Mouse (Mus musculus): ENCODE results near the gene Ccdc17. TPM values are rescaled to one million over a fixed set of nuclear protein-coding genes. Genes with fewer than 3 reads are reported as not detected.

Gene Ccdc17
- polyA plus RNA-seq (2015; fragmentation: Nextera tagmentation; extraction: Ambion mirVana), result 4.8 and 5.4 TPM in 2 replicates

DNA sequence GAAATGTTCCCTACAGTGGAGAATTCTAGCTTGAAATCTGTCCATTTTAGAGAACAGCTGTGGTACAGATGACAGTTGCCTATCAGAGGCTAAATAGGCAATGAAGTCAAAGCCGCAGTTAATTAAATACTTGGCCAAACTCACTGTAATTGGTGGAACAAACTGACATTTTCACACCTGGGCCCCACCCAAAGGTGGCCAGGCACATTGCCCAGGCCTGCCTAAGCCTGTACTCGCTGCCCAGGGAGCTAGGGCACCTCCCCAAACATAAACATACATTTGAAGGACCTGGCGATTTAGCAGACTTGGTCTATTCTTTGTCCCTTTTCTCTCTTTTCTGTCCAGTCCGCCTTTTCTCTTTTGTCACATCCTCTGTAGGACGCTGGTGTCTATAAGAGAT, at the start of gene Ccdc17:
Gene Ccdc17, plus strand, starts transcription at position 276 of the 400 bp plus-strand sequence.

DNA sequence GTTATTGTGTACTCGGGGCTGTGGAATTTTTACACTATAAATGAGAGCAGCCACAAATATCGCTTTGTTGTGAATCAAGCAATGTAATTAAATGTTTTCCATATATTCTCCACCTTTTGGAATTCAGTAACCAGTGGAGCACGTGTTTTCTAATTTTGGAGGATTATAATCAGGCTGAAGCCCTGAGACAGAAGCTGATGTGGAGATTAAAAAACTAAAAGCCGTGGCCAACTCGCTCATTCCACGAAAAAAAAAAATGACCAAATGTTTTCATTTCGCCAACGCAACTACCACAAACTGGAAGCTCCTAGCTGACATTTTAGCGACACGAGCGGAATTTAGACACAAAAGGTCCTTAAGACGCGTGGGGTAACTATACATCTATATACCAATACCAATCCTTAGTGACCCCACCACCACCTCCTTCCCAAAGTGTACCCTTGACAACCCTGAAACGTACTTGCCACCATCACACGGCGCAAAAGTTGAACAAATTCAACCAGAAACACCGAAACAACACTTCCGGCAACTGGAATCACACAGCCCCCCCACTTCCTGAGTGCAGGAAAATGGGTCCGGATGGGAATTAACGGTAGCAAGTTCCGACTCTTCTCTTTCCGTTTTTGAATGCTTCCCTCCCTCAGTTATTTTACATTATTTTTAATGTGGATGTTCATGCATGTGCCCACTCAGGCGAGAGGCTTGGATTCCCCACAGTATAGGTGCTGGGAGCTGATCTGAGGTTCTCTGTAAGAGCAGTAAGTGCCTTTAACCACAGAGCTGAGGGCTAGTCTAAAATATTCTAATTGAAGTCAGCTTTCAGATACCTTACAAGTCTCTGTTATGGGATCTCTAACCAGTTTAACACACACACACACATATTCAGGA, 40.8 kb upstream of the Ccdc17 start, which contains the start of gene Tmem69:
Gene Tmem69, minus strand, starts transcription at position 524 of the 888 bp plus-strand sequence.

DNA sequence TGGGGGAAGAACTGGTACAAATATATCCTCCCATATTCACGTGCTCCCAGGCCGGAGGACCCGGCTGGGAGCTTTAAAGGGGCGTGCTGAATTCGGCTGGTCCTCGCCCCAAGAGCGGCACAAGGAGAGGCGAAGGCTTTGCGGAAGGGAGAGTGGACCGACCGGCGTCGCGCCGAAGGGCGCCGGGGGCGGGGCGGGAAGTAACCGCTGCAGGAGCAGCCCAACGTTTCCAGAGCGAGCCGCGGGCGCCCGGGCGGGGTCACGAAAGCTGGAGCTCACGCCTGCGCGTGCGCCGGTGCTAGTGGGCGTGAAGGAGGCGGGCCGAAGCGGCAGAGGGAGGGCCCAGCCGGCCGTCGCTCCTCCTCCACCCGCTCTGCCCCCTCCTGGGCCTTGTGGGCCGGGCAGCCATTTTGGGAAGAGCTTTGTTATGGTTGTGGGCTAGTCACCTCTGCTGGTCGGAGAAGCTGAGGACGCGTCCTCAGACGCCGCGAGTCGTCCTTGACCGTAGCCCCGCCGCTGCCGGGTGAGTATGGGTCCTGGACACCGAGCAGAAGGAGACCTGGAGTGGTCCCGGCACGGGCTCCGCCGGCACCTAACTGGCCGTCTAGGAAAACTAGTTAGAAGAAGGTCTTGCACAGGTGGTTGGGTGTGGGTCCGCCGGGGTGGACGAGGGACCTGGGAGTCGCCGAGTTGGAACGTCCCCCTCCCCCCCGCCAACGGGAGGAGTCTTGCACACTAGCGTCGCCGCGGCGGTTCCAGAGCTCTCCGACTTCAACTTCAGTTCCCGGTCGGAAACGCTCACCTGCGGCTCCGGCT, 38.9 kb upstream of the Ccdc17 start, which contains the start of gene Gpbp1l1:
Gene Gpbp1l1, plus strand, starts transcription at position 353 of the 816 bp plus-strand sequence.

DNA sequence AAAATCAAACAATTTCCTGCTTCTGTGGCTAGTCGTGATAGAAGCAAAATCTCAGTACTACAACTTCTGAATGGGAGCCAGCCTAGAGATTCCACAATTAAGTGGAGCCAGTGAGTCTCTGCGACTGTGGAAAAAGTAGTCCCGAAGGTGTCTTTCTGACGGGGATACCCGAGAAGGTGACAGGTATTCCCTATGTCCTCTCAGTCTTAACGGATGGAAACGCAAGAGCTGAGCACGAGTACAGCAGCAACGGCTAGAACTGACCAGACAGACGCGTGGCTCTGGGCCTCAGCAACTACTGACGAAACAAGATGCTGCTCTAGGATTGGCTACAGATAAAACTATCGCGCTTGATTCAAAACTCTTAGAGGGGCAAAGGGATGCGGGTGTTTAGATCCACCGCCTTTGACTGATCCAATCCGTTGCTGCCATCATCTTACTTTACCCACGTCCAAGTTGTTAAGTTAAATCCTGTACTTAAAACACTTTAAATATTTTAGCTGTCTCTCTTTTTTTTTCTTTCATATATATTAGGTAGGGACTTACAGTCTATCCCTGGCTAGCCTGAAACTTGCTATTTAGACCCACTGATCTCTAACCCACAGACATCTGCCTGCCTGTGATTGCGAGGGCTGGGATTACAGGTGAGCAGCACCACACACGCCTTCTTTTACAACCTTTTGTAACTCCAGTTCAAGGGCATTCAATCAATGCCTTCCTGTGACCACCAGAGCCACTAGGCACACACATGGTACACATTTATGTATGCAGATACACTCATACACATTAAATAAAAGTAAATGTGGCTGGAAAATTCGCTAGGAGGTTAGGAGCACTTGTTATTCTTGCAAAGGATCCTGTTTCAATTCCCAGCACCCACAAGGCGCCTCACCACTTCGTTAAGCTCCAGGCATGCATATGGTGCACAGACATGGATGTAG, 31.5 kb downstream of the Ccdc17 start, which contains the start of gene Nasp:
Gene Nasp, minus strand, starts transcription at position 220 of the 941 bp plus-strand sequence.

Other genes starting within 250 kb of the Ccdc17 start
- 23.3 and 23.8 TPM in 2 replicates for gene Mast2, start 132.5 kb upstream of the Ccdc17 start, polyA plus RNA-seq (2015; fragmentation: Nextera tagmentation; extraction: Ambion mirVana)
- gene Ipp, start 89.1 kb upstream of the Ccdc17 start, polyA plus RNA-seq (2015; fragmentation: Nextera tagmentation; extraction: Ambion mirVana), result 9.2 and 11.0 TPM in 2 replicates
- gene Tmem69, start 40.7 kb upstream of the Ccdc17 start, polyA plus RNA-seq (2015; fragmentation: Nextera tagmentation; extraction: Ambion mirVana), result 17.5 and 18.3 TPM in 2 replicates
- gene Gpbp1l1, start 39.0 kb upstream of the Ccdc17 start, polyA plus RNA-seq (2015; fragmentation: Nextera tagmentation; extraction: Ambion mirVana), result 11.7 and 12.6 TPM in 2 replicates
- gene Nasp, start 31.3 kb downstream of the Ccdc17 start, polyA plus RNA-seq (2015; fragmentation: Nextera tagmentation; extraction: Ambion mirVana), result 55.0 and 59.1 TPM in 2 replicates
- 699 and 752 TPM in 2 replicates for gene Akr1a1, start 55.0 kb downstream of the Ccdc17 start, polyA plus RNA-seq (2015; fragmentation: Nextera tagmentation; extraction: Ambion mirVana)
- 509 and 614 TPM in 2 replicates for gene Prdx1, start 88.9 kb downstream of the Ccdc17 start, polyA plus RNA-seq (2015; fragmentation: Nextera tagmentation; extraction: Ambion mirVana)
- 14.8 and 19.0 TPM in 2 replicates for gene Mmachc, start 111.8 kb downstream of the Ccdc17 start, polyA plus RNA-seq (2015; fragmentation: Nextera tagmentation; extraction: Ambion mirVana)
- gene Ccdc163, start 111.9 kb downstream of the Ccdc17 start, polyA plus RNA-seq (2015; fragmentation: Nextera tagmentation; extraction: Ambion mirVana), result 5.8 and 6.5 TPM in 2 replicates
- gene Tesk2, start 124.3 kb downstream of the Ccdc17 start, polyA plus RNA-seq (2015; fragmentation: Nextera tagmentation; extraction: Ambion mirVana), result 2.5 and 2.8 TPM in 2 replicates
- 23.4 and 25.2 TPM in 2 replicates for gene Toe1, start 211.0 kb downstream of the Ccdc17 start, polyA plus RNA-seq (2015; fragmentation: Nextera tagmentation; extraction: Ambion mirVana)
- 4.1 and 4.7 TPM in 2 replicates for gene Mutyh, start 211.1 kb downstream of the Ccdc17 start, polyA plus RNA-seq (2015; fragmentation: Nextera tagmentation; extraction: Ambion mirVana)
- gene Hpdl, start 225.1 kb downstream of the Ccdc17 start, polyA plus RNA-seq (2015; fragmentation: Nextera tagmentation; extraction: Ambion mirVana), result 2.3 and 2.7 TPM in 2 replicates